Mouse (Mus musculus): ENCODE measurements around the gene Ddit4l.
"Not testable (repeated sequence)": the region's sequence is repeated elsewhere in the genome, so short reads cannot be mapped to it uniquely, and the experiment has no call there.

Gene Ddit4l

GRCm38 (mm10) chr3:137621312-137621711 lies at the start of gene Ddit4l:
Ddit4l (plus strand) TSS chr3:137621612.
- not testable (repeated sequence) for DNase-seq (ENCODE audit: low read depth, low spot score)

- no peak for DNase-seq (ENCODE audit: low read depth, low spot score)
These were observed 45.3 kb upstream of the Ddit4l start for GRCm38 (mm10) chr3:137576146-137576545.

GRCm38 (mm10) chr3:137586376-137586969 lies 34.9 kb upstream of the Ddit4l start:
- DNase-seq (ENCODE audit: low read depth, low spot score) = no peak

GRCm38 (mm10) chr3:137589811-137590210 lies 31.6 kb upstream of the Ddit4l start:
- no peak for DNase-seq (ENCODE audit: low read depth, low spot score)

- DNase-seq (ENCODE audit: low read depth, low spot score) = no peak
These were observed 27.0 kb upstream of the Ddit4l start for GRCm38 (mm10) chr3:137594332-137594905.

GRCm38 (mm10) chr3:137608918-137609435 lies 12.4 kb upstream of the Ddit4l start:
- no peak for DNase-seq (ENCODE audit: low read depth, low spot score)

- no peak for DNase-seq (ENCODE audit: low read depth, low spot score)
These were observed 10.8 kb upstream of the Ddit4l start for GRCm38 (mm10) chr3:137610457-137611109.

- DNase-seq (ENCODE audit: low read depth, low spot score) = no peak
These were observed 10.1 kb upstream of the Ddit4l start for GRCm38 (mm10) chr3:137611110-137611857.

GRCm38 (mm10) chr3:137611981-137612380 lies 9.4 kb upstream of the Ddit4l start:
- no peak for DNase-seq (ENCODE audit: low read depth, low spot score)

- no peak for DNase-seq (ENCODE audit: low read depth, low spot score)
These were observed 872 bp upstream of the Ddit4l start for GRCm38 (mm10) chr3:137620540-137620939.

GRCm38 (mm10) chr3:137622091-137622490 lies 679 bp downstream of the Ddit4l start:
- no peak for DNase-seq (ENCODE audit: low read depth, low spot score)

- no peak for DNase-seq (ENCODE audit: low read depth, low spot score)
These were observed 1.6 kb downstream of the Ddit4l start for GRCm38 (mm10) chr3:137622895-137623580.

- DNase-seq (ENCODE audit: low read depth, low spot score) = peak; percentile 55
These were observed 2.4 kb downstream of the Ddit4l start for GRCm38 (mm10) chr3:137623581-137624362.

- no peak for DNase-seq (ENCODE audit: low read depth, low spot score)
These were observed 3.6 kb downstream of the Ddit4l start for GRCm38 (mm10) chr3:137625054-137625453.

GRCm38 (mm10) chr3:137633726-137634125 lies 12.3 kb downstream of the Ddit4l start:
- no peak for DNase-seq (ENCODE audit: low read depth, low spot score)

GRCm38 (mm10) chr3:137636571-137636970 lies 15.2 kb downstream of the Ddit4l start:
- DNase-seq (ENCODE audit: low read depth, low spot score) = no peak

- DNase-seq (ENCODE audit: low read depth, low spot score) = no peak
These were observed 19.8 kb downstream of the Ddit4l start for GRCm38 (mm10) chr3:137641238-137641637.

- no peak for DNase-seq (ENCODE audit: low read depth, low spot score)
These were observed 20.7 kb downstream of the Ddit4l start for GRCm38 (mm10) chr3:137642137-137642536.

GRCm38 (mm10) chr3:137642568-137642967 lies 21.2 kb downstream of the Ddit4l start:
- DNase-seq (ENCODE audit: low read depth, low spot score) = no peak

- no peak for DNase-seq (ENCODE audit: low read depth, low spot score)
These were observed 22.7 kb downstream of the Ddit4l start for GRCm38 (mm10) chr3:137644081-137644480.

- DNase-seq (ENCODE audit: low read depth, low spot score) = no peak
These were observed 23.5 kb downstream of the Ddit4l start for GRCm38 (mm10) chr3:137644947-137645346.
